ENCODE assay signal across 9 mouse cellular contexts in genomic region chr4:150517381-150517780, GRCm38 (mm10).
DNase-seq lines count a peak whose midpoint lies in the region; ATAC-seq and TF ChIP-seq lines count a peak whose summit lies in the region.
"Had no signal": no experiment of that assay in that cellular context is flagged by ENCODE, and none has a peak within 500 bp of the region (broad histone marks: within the 10 kb centered on the region; RNA-seq: fewer than 3 reads in every experiment).

No protein-coding gene starts in this region.

- H3K4me1 ChIP-seq in forebrain, postnatal 0 days (ENCODE audit: insufficient read depth) = no peaks in the 10 kb centered on the region; the same call in 1 of the 2 replicates
- peaks cover 8% of the 10 kb centered on the region for H3K4me1 ChIP-seq in midbrain, embryonic 14.5 days (ENCODE audit: control insufficient read depth, insufficient read depth, low read length)

- H3K27ac ChIP-seq in left cerebral cortex, adult 2 months = peak overlapping the region; percentile 44
- H3K27ac ChIP-seq in forebrain, postnatal 0 days (ENCODE audit: low read depth, low read length) = peak overlapping the region; percentile 47
- H3K27ac ChIP-seq in midbrain, embryonic 14.5 days (replicated peaks; ENCODE audit: low read depth, low read length) = peak overlapping the region; percentile 49; the same call in 1 of the 2 replicates
- H3K27ac ChIP-seq: macrophage had no signal

- no peak overlapping the region for H3K9ac ChIP-seq in forebrain, postnatal 0 days
- H3K9ac ChIP-seq in midbrain, embryonic 14.5 days (replicated peaks; ENCODE audit: low read length) = no peak overlapping the region

- H3K36me3 ChIP-seq in forebrain, postnatal 0 days (ENCODE audit: insufficient read depth) = no peaks in the 10 kb centered on the region
- peaks cover 3% of the 10 kb centered on the region; the same call in 1 of the 2 replicates for H3K36me3 ChIP-seq in midbrain, embryonic 14.5 days (ENCODE audit: control insufficient read depth, insufficient read depth, low read length)

- no peak overlapping the region for H3K4me2 ChIP-seq in forebrain, postnatal 0 days (ENCODE audit: low read depth)
- no peak overlapping the region for H3K4me2 ChIP-seq in midbrain, embryonic 14.5 days (ENCODE audit: low read length)

- H3K4me3 ChIP-seq in left cerebral cortex, adult 2 months = no peak overlapping the region
- no peak overlapping the region for H3K4me3 ChIP-seq in forebrain, postnatal 0 days (ENCODE audit: low read depth, low read length)
- no peak overlapping the region for H3K4me3 ChIP-seq in midbrain, embryonic 14.5 days (replicated peaks; ENCODE audit: low read depth, low read length)

- H3K9me3 ChIP-seq in forebrain, postnatal 0 days (ENCODE audit: low read length) = no peaks in the 10 kb centered on the region
- no peaks in the 10 kb centered on the region for H3K9me3 ChIP-seq in midbrain, embryonic 14.5 days (ENCODE audit: control insufficient read depth, low read length)

- no peak for TF ChIP-seq CTCF in left cerebral cortex, adult 2 months (IDR thresholded peaks at IDR 0.05)
- no peak for TF ChIP-seq CTCF in forebrain, postnatal 0 days (IDR thresholded peaks at IDR 0.05; ENCODE audit: low read depth)

- WGBS in forebrain, postnatal 0 days = 31% methylated on average over 4 of the region's 4 CpGs
- WGBS in midbrain, embryonic 14.5 days = 38% methylated on average over 4 of the region's 4 CpGs

- ATAC-seq in forebrain, postnatal 0 days = peak; percentile 51; the same call in 1 of the 2 replicates
- ATAC-seq in midbrain, embryonic 14.5 days (ENCODE audit: low FRiP score, low TSS enrichment) = no peak

- no peaks in the 10 kb centered on the region for H3K27me3 ChIP-seq in forebrain, postnatal 0 days (ENCODE audit: insufficient read depth, low read length)
- no peaks in the 10 kb centered on the region for H3K27me3 ChIP-seq in midbrain, embryonic 14.5 days (ENCODE audit: control insufficient read depth, insufficient read depth, low read length)

- intact Hi-C loops in left cerebral cortex, adult 2 months (cut with DNase I) = no loop called here
- intact Hi-C loops in left cerebral cortex, postnatal 14 days (cut with DNase I) = no loop called here

- no peak for DNase-seq in left cerebral cortex, adult 2 months (ENCODE audit: extremely low spot score in 1 of 2, low spot score in 2 of 2)
- no peak for DNase-seq in left cerebral cortex, postnatal 14 days (ENCODE audit: low spot score in 2 of 2)
- DNase-seq in T-cell, adult 2 months (ENCODE audit: low spot score) = peak; percentile 63
- DNase-seq in forebrain, postnatal 0 days = peak; percentile 14
- peak; percentile 46 for DNase-seq in midbrain, embryonic 14.5 days
- no peak for DNase-seq in layer of hippocampus, postnatal 36 days
- no peak for DNase-seq in kidney, adult 8-10 months
- no peak for DNase-seq in urinary bladder, postnatal 25 days (ENCODE audit: low spot score)

Comparison
In these comparisons a context has a peak if more than half of its experiments do, and no peak if none do; other contexts are left out.
1. DNase-seq: peak in T-cell, adult 2 months (single experiment), forebrain, postnatal 0 days (single experiment) and midbrain, embryonic 14.5 days (single experiment); none in left cerebral cortex, adult 2 months (0 of 2), left cerebral cortex, postnatal 14 days (0 of 2), layer of hippocampus, postnatal 36 days (0 of 2), kidney, adult 8-10 months (0 of 2) and urinary bladder, postnatal 25 days (single experiment).
2. Peak in every context shown above with its lines, with median percentiles within 50 percentile points of each other: H3K27ac ChIP-seq.